Mouse (Mus musculus): Measurements from ENCODE around the gene Rmi2. TPM values are rescaled to one million over a fixed set of nuclear protein-coding genes. Genes with fewer than 3 reads are reported as not detected.

Gene Rmi2
- polyA plus RNA-seq, 1 experiment from 2014 or later: 0.46 TPM

GRCm38 (mm10) chr16:10867501-10867900, 32.6 kb downstream of the Rmi2 start:
- WGBS: 81% methylated on average over 2 of the region's 2 CpGs

GRCm38 (mm10) chr16:10867904-10868440, 33.1 kb downstream of the Rmi2 start:
- no peak overlapping the region for H3K27ac ChIP-seq (replicated peaks; ENCODE audit: low read depth, low read length)
- no peak overlapping the region for H3K9ac ChIP-seq (replicated peaks; ENCODE audit: low read length)
- no peaks in the 10 kb centered on the region for H3K4me1 ChIP-seq (ENCODE audit: control insufficient read depth, insufficient read depth, low read length)
- H3K4me3 ChIP-seq (replicated peaks; ENCODE audit: low read depth, low read length): no peak overlapping the region
- no peaks in the 10 kb centered on the region for H3K9me3 ChIP-seq (ENCODE audit: control insufficient read depth, low read length)
- ATAC-seq (ENCODE audit: low FRiP score, low TSS enrichment): no peak
- 31% methylated on average over 11 of the region's 11 CpGs for WGBS
- no peak overlapping the region for H3K4me2 ChIP-seq (ENCODE audit: low read length)
- no peaks in the 10 kb centered on the region for H3K36me3 ChIP-seq (ENCODE audit: control insufficient read depth, insufficient read depth, low read length)
- DNase-seq: peak; percentile 78
- H3K27me3 ChIP-seq (ENCODE audit: control insufficient read depth, insufficient read depth, low read length): no peaks in the 10 kb centered on the region

More at GRCm38 (mm10) chr16:10867501-10867900, 32.6 kb downstream of the Rmi2 start:
- H3K27ac ChIP-seq (replicated peaks; ENCODE audit: low read depth, low read length): no peak overlapping the region
- no peak overlapping the region for H3K9ac ChIP-seq (replicated peaks; ENCODE audit: low read length)
- no peaks in the 10 kb centered on the region for H3K4me1 ChIP-seq (ENCODE audit: control insufficient read depth, insufficient read depth, low read length)
- H3K27me3 ChIP-seq (ENCODE audit: control insufficient read depth, insufficient read depth, low read length): no peaks in the 10 kb centered on the region
- DNase-seq (no peak), ATAC-seq (ENCODE audit: low FRiP score, low TSS enrichment) (no peak)
- H3K36me3 ChIP-seq (ENCODE audit: control insufficient read depth, insufficient read depth, low read length): no peaks in the 10 kb centered on the region
- H3K4me2 ChIP-seq (ENCODE audit: low read length): no peak overlapping the region
- no peaks in the 10 kb centered on the region for H3K9me3 ChIP-seq (ENCODE audit: control insufficient read depth, low read length)
- H3K4me3 ChIP-seq (replicated peaks; ENCODE audit: low read depth, low read length): no peak overlapping the region

- H3K4me2 ChIP-seq (ENCODE audit: low read length): no peak overlapping the region
- DNase-seq (peak; percentile 52), ATAC-seq (ENCODE audit: low FRiP score, low TSS enrichment) (no peak)
- no peaks in the 10 kb centered on the region for H3K36me3 ChIP-seq (ENCODE audit: control insufficient read depth, insufficient read depth, low read length)
- H3K27me3 ChIP-seq (ENCODE audit: control insufficient read depth, insufficient read depth, low read length): no peaks in the 10 kb centered on the region
- H3K9ac ChIP-seq (replicated peaks; ENCODE audit: low read length): no peak overlapping the region
- no peaks in the 10 kb centered on the region for H3K4me1 ChIP-seq (ENCODE audit: control insufficient read depth, insufficient read depth, low read length)
- 65% methylated on average over 4 of the region's 4 CpGs for WGBS
- H3K9me3 ChIP-seq (ENCODE audit: control insufficient read depth, low read length): no peaks in the 10 kb centered on the region
- H3K4me3 ChIP-seq (replicated peaks; ENCODE audit: low read depth, low read length): no peak overlapping the region
- no peak overlapping the region for H3K27ac ChIP-seq (replicated peaks; ENCODE audit: low read depth, low read length)
These were observed 36.1 kb downstream of the Rmi2 start for GRCm38 (mm10) chr16:10870969-10871368.

- Histone ChIP-seq H3K27me3 (ENCODE audit: control insufficient read depth, insufficient read depth, low read length) (no peaks in the 10 kb centered on the region), H3K4me2 (ENCODE audit: low read length) (no peak overlapping the region), H3K27ac (replicated peaks; ENCODE audit: low read depth, low read length) (no peak overlapping the region), H3K36me3 (ENCODE audit: control insufficient read depth, insufficient read depth, low read length) (no peaks in the 10 kb centered on the region), H3K9ac (replicated peaks; ENCODE audit: low read length) (no peak overlapping the region), H3K9me3 (ENCODE audit: control insufficient read depth, low read length) (no peaks in the 10 kb centered on the region), H3K4me3 (replicated peaks; ENCODE audit: low read depth, low read length) (no peak overlapping the region), H3K4me1 (ENCODE audit: control insufficient read depth, insufficient read depth, low read length) (no peaks in the 10 kb centered on the region)
- WGBS: 69% methylated on average over 4 of the region's 4 CpGs
- ATAC-seq (ENCODE audit: low FRiP score, low TSS enrichment) (no peak), DNase-seq (no peak)
These were observed 38.0 kb downstream of the Rmi2 start for GRCm38 (mm10) chr16:10872825-10873360.

GRCm38 (mm10) chr16:10873654-10874053, 38.8 kb downstream of the Rmi2 start:
- Histone ChIP-seq H3K27me3 (ENCODE audit: control insufficient read depth, insufficient read depth, low read length) (no peaks in the 10 kb centered on the region), H3K4me2 (ENCODE audit: low read length) (no peak overlapping the region), H3K27ac (replicated peaks; ENCODE audit: low read depth, low read length) (no peak overlapping the region), H3K9me3 (ENCODE audit: control insufficient read depth, low read length) (no peaks in the 10 kb centered on the region), H3K9ac (replicated peaks; ENCODE audit: low read length) (no peak overlapping the region), H3K4me3 (replicated peaks; ENCODE audit: low read depth, low read length) (no peak overlapping the region), H3K4me1 (ENCODE audit: control insufficient read depth, insufficient read depth, low read length) (no peaks in the 10 kb centered on the region), H3K36me3 (ENCODE audit: control insufficient read depth, insufficient read depth, low read length) (no peaks in the 10 kb centered on the region)
- WGBS: 3% methylated on average over 5 of the region's 5 CpGs
- DNase-seq (peak; percentile 95), ATAC-seq (ENCODE audit: low FRiP score, low TSS enrichment) (peak; percentile 46; the same call in 1 of the 2 replicates)

- Histone ChIP-seq H3K4me1 (ENCODE audit: control insufficient read depth, insufficient read depth, low read length) (no peaks in the 10 kb centered on the region), H3K4me2 (ENCODE audit: low read length) (no peak overlapping the region), H3K36me3 (ENCODE audit: control insufficient read depth, insufficient read depth, low read length) (no peaks in the 10 kb centered on the region), H3K27me3 (ENCODE audit: control insufficient read depth, insufficient read depth, low read length) (no peaks in the 10 kb centered on the region), H3K9me3 (ENCODE audit: control insufficient read depth, low read length) (no peaks in the 10 kb centered on the region), H3K9ac (replicated peaks; ENCODE audit: low read length) (no peak overlapping the region), H3K4me3 (replicated peaks; ENCODE audit: low read depth, low read length) (no peak overlapping the region), H3K27ac (replicated peaks; ENCODE audit: low read depth, low read length) (no peak overlapping the region)
- DNase-seq (no peak), ATAC-seq (ENCODE audit: low FRiP score, low TSS enrichment) (no peak)
- WGBS: 89% methylated on average over 3 of the region's 3 CpGs
These were observed 43.4 kb downstream of the Rmi2 start for GRCm38 (mm10) chr16:10878227-10878626.

GRCm38 (mm10) chr16:10879467-10879866, 44.6 kb downstream of the Rmi2 start:
- ATAC-seq (ENCODE audit: low FRiP score, low TSS enrichment): peak; percentile 38; the same call in 1 of the 2 replicates

GRCm38 (mm10) chr16:10881231-10881962, 46.5 kb downstream of the Rmi2 start:
- no peaks in the 10 kb centered on the region for H3K27me3 ChIP-seq (ENCODE audit: control insufficient read depth, insufficient read depth, low read length)
- no peak overlapping the region for H3K27ac ChIP-seq (replicated peaks; ENCODE audit: low read depth, low read length)
- no peak for DNase-seq
- H3K4me2 ChIP-seq (ENCODE audit: low read length): no peak overlapping the region
- H3K4me1 ChIP-seq (ENCODE audit: control insufficient read depth, insufficient read depth, low read length): no peaks in the 10 kb centered on the region
- H3K36me3 ChIP-seq (ENCODE audit: control insufficient read depth, insufficient read depth, low read length): no peaks in the 10 kb centered on the region
- ATAC-seq (ENCODE audit: low FRiP score, low TSS enrichment): no peak
- 63% methylated on average over 4 of the region's 4 CpGs for WGBS
- H3K9me3 ChIP-seq (ENCODE audit: control insufficient read depth, low read length): no peaks in the 10 kb centered on the region
- no peak overlapping the region for H3K9ac ChIP-seq (replicated peaks; ENCODE audit: low read length)
- H3K4me3 ChIP-seq (replicated peaks; ENCODE audit: low read depth, low read length): no peak overlapping the region

More at GRCm38 (mm10) chr16:10879467-10879866, 44.6 kb downstream of the Rmi2 start:
- no peak overlapping the region for H3K4me2 ChIP-seq (ENCODE audit: low read length)
- H3K27ac ChIP-seq (replicated peaks; ENCODE audit: low read depth, low read length): no peak overlapping the region
- 96% methylated on average over 1 of the region's 1 CpGs for WGBS
- no peak overlapping the region for H3K4me3 ChIP-seq (replicated peaks; ENCODE audit: low read depth, low read length)
- no peaks in the 10 kb centered on the region for H3K27me3 ChIP-seq (ENCODE audit: control insufficient read depth, insufficient read depth, low read length)
- no peaks in the 10 kb centered on the region for H3K4me1 ChIP-seq (ENCODE audit: control insufficient read depth, insufficient read depth, low read length)
- peak; percentile 77 for DNase-seq
- no peaks in the 10 kb centered on the region for H3K36me3 ChIP-seq (ENCODE audit: control insufficient read depth, insufficient read depth, low read length)
- no peaks in the 10 kb centered on the region for H3K9me3 ChIP-seq (ENCODE audit: control insufficient read depth, low read length)
- H3K9ac ChIP-seq (replicated peaks; ENCODE audit: low read length): no peak overlapping the region

GRCm38 (mm10) chr16:10887436-10887835, 52.6 kb downstream of the Rmi2 start:
- Histone ChIP-seq H3K9me3 (ENCODE audit: control insufficient read depth, low read length) (no peaks in the 10 kb centered on the region), H3K4me3 (replicated peaks; ENCODE audit: low read depth, low read length) (no peak overlapping the region), H3K27ac (replicated peaks; ENCODE audit: low read depth, low read length) (no peak overlapping the region), H3K4me2 (ENCODE audit: low read length) (no peak overlapping the region), H3K4me1 (ENCODE audit: control insufficient read depth, insufficient read depth, low read length) (no peaks in the 10 kb centered on the region), H3K36me3 (ENCODE audit: control insufficient read depth, insufficient read depth, low read length) (no peaks in the 10 kb centered on the region), H3K27me3 (ENCODE audit: control insufficient read depth, insufficient read depth, low read length) (no peaks in the 10 kb centered on the region), H3K9ac (replicated peaks; ENCODE audit: low read length) (no peak overlapping the region)
- no peak for ATAC-seq (ENCODE audit: low FRiP score, low TSS enrichment)
- 89% methylated on average over 2 of the region's 2 CpGs for WGBS
- DNase-seq: no peak

All from midbrain, embryonic 14.5 days (tissue).